Comparison of ENCODE assay signal across 10 mouse cellular contexts in the genomic region with DNA sequence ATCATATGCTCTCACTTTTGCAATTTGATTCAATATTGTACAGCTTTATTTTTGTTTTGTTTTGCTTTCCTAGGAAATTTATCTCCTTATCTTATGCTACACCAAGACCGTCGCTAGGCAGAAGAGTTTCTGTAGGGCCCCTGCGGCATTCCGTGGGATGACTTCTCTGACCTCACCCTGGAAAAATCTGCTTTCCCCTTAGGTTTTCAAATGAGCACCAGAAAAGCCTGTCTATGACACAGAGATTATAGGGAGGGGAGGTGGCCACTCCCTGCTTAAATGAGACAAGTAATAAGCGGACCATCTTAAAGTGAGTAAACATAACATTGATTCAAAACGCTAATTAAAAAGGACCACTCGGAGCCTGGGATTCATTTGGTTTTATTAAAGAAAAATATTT. TPM values are rescaled to one million over a fixed set of nuclear protein-coding genes. Genes with fewer than 3 reads are reported as not detected.
DNase-seq lines count a peak whose midpoint lies in the region; ATAC-seq and TF ChIP-seq lines count a peak whose summit lies in the region.
"Had no signal": no experiment of that assay in that cellular context is flagged by ENCODE, and none has a peak within 500 bp of the region (broad histone marks: within the 10 kb centered on the region; RNA-seq: fewer than 3 reads in every experiment).

No protein-coding gene starts in this region.

- no peaks in the 10 kb centered on the region for H3K9me3 ChIP-seq in heart, embryonic 15.5 days (replicated peaks)
- no peaks in the 10 kb centered on the region for H3K9me3 ChIP-seq in heart, embryonic 10.5 days

- H3K27ac ChIP-seq in heart, embryonic 15.5 days, result no peak overlapping the region
- H3K27ac ChIP-seq in heart, embryonic 10.5 days, result no peak overlapping the region
- H3K27ac ChIP-seq in embryonic fibroblast, embryonic 13.5 days (ENCODE audit: insufficient read depth, low read length), result peak overlapping the region; percentile 98

- no peak for TF ChIP-seq POLR2A in embryonic fibroblast, embryonic 13.5 days (IDR thresholded peaks at IDR 0.05; ENCODE audit: low read depth, low read length)

- no peaks in the 10 kb centered on the region for H3K27me3 ChIP-seq in heart, embryonic 15.5 days
- H3K27me3 ChIP-seq in heart, embryonic 10.5 days (ENCODE audit: insufficient read depth, poor library complexity, severe bottlenecking), result no peaks in the 10 kb centered on the region

- no peak for ATAC-seq in heart, embryonic 15.5 days (replicated peaks; ENCODE audit: insufficient number of reproducible peaks, insufficient read depth, low FRiP score, low read depth)
- 0 out of 2 replicates have a peak, but pooled peaks have one; percentile 1 for ATAC-seq in megakaryocyte, adult 5-6 weeks (ENCODE audit: poor library complexity, severe bottlenecking)

- no peak for TF ChIP-seq CTCF in embryonic fibroblast, embryonic 13.5 days (IDR thresholded peaks at IDR 0.05; ENCODE audit: borderline replicate concordance, insufficient read depth, low read length)

- no peaks in the 10 kb centered on the region for H3K36me3 ChIP-seq in heart, embryonic 15.5 days
- no peaks in the 10 kb centered on the region for H3K36me3 ChIP-seq in heart, embryonic 10.5 days

- peak overlapping the region; percentile 39 for H3K4me2 ChIP-seq in heart, embryonic 15.5 days

- WGBS in heart, embryonic 15.5 days, result 44% methylated on average over 7 of the region's 7 CpGs
- 52% methylated on average over 7 of the region's 7 CpGs for WGBS in heart, embryonic 10.5 days

- peak overlapping the region; percentile 28 for H3K4me3 ChIP-seq in heart, embryonic 15.5 days
- no peak overlapping the region for H3K4me3 ChIP-seq in heart, embryonic 10.5 days
- H3K4me3 ChIP-seq in embryonic fibroblast, embryonic 13.5 days (ENCODE audit: insufficient read depth, low read length), result peak overlapping the region; percentile 100

- H3K9ac ChIP-seq in heart, embryonic 15.5 days, result no peak overlapping the region

- DNase-seq in heart, embryonic 10.5 days (ENCODE audit: low spot score), result no peak
- peak; percentile 65 for DNase-seq in Muller cell, postnatal 12 days (ENCODE audit: inconsistent ontology term)
- no peak for DNase-seq in urinary bladder, postnatal 10 days (ENCODE audit: low spot score)
- no peak for DNase-seq in gastrocnemius, adult 8-10 months (ENCODE audit: low spot score in 2 of 2)
- DNase-seq in cerebellum, postnatal 36 days, result no peak
- DNase-seq: adrenal gland, postnatal 10 days; midbrain, embryonic 14.5 days had no signal

- H3K4me1 ChIP-seq in heart, embryonic 15.5 days (replicated peaks), result no peaks in the 10 kb centered on the region
- H3K4me1 ChIP-seq in heart, embryonic 10.5 days, result no peaks in the 10 kb centered on the region
- peaks cover 9% of the 10 kb centered on the region for H3K4me1 ChIP-seq in embryonic fibroblast, embryonic 13.5 days (ENCODE audit: control insufficient read depth, insufficient read depth, low read length)

RNA-seq across cellular contexts. Expression of gene Anxa1, which starts 1.0 kb away (rescaled TPM):
- polyA plus RNA-seq in heart, embryonic 15.5 days (2015; fragmentation: Nextera tagmentation; extraction: Ambion mirVana), result 41.5 and 57.9 TPM in 2 replicates
- 7.1 and 10.3 TPM in 2 replicates for polyA plus RNA-seq in heart, embryonic 10.5 days (2016; fragmentation: Nextera tagmentation; extraction: Ambion mirVana)
- 2,091 and 2,241 TPM in 2 replicates for polyA plus RNA-seq in embryonic fibroblast, embryonic 13.5 days (2011; ENCODE audit: insufficient read length, low read depth, missing spikeins)
- 1,533 and 1,715 TPM in 2 replicates for total RNA-seq in megakaryocyte, adult 5-6 weeks (2015)
- total RNA-seq in megakaryocyte, adult 5-6 weeks (2017), result 1,919 and 2,040 TPM in 2 replicates
- total RNA-seq in gastrocnemius, adult 8-10 months (2022), result 10 to 100 TPM in 3 of 4 experiments, 1 to 10 TPM in 1; 7.9 to 19.3 (median 14.3) TPM

Comparison
In these comparisons a context has a peak if more than half of its experiments do, and no peak if none do; other contexts are left out.
1. RNA of gene Anxa1, which starts 1.0 kb away (polyA plus RNA-seq): 2,091 to 2,241 TPM in embryonic fibroblast, embryonic 13.5 days; 41.5 to 57.9 TPM in heart, embryonic 15.5 days and 7.1 to 10.3 TPM in heart, embryonic 10.5 days; every median in the first group is over 10 times any median in the second.